Mouse (Mus musculus): ENCODE results near the gene Foxd3. TPM values are rescaled to one million over a fixed set of nuclear protein-coding genes. Genes with fewer than 3 reads are reported as not detected.
"Not testable (repeated sequence)": the region's sequence is repeated elsewhere in the genome, so short reads cannot be mapped to it uniquely, and the experiment has no call there.

Gene Foxd3
- total RNA-seq (2014; fragmentation: Nextera tagmentation) (not detected in 2 replicates), total RNA-seq (2017) (not detected in 2 replicates)

GRCm38 (mm10) chr4:99655937-99656604 lies at the start of gene Foxd3:
TSS of gene Foxd3 (plus strand) at chr4:99656299.
- no peak for ATAC-seq (replicated peaks; ENCODE audit: poor library complexity, severe bottlenecking)

DNA sequence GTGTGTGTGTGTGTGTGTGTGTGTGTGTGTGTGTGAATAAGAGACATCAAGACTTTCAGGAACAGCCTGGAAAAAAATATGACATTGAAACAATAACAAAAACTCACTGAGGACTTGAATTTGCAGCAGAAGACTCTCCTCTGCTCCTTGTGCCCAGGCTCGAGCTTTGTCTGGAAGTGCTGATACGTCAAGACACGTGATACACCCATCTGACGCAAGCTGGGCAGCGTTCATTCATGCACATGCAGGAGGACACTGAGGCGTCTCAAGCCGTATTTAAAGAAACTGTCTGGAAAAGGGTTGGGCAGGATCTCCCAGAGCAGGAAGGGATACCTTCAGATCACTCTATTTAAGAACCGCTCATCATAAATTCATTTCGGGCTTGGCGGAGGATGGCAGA lies 43.9 kb upstream of the Foxd3 start:
- ATAC-seq (replicated peaks; ENCODE audit: poor library complexity, severe bottlenecking): no peak

DNA sequence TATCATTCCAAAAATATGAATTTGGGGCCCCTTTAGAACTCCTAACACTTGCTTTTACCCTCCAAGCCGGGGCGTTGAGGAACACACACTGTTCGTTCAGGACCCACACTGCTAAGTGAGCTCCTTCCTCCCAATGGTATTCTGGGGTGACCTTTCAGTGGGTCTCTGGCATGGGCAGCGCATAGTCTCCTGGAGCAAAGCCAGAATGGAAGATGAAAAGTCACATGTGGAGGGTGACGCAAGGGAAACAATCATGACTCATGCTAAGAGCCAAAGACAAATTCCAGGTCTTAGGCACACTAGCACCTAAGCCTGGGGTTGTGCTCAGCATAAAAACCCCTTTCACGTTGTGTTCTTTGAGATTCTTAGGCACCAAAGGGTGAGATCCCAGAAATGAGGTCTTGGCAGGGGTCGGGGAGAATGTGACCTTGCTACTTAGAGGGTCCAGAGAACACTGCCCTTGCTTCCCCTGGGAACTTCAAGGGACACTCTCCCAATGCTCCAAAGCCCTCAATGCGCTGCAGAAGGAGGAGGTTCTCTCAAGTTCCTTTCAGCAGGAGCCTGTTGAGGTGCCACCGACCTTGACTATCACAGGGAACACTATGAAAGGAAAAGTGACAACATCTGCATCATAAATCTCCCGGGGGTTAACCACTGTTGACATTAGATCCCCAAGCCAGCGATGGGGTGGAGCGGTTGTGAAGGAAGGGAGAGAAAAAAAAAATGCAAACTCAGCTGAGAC lies 43.3 kb upstream of the Foxd3 start:
- ATAC-seq (replicated peaks; ENCODE audit: poor library complexity, severe bottlenecking): no peak

DNA sequence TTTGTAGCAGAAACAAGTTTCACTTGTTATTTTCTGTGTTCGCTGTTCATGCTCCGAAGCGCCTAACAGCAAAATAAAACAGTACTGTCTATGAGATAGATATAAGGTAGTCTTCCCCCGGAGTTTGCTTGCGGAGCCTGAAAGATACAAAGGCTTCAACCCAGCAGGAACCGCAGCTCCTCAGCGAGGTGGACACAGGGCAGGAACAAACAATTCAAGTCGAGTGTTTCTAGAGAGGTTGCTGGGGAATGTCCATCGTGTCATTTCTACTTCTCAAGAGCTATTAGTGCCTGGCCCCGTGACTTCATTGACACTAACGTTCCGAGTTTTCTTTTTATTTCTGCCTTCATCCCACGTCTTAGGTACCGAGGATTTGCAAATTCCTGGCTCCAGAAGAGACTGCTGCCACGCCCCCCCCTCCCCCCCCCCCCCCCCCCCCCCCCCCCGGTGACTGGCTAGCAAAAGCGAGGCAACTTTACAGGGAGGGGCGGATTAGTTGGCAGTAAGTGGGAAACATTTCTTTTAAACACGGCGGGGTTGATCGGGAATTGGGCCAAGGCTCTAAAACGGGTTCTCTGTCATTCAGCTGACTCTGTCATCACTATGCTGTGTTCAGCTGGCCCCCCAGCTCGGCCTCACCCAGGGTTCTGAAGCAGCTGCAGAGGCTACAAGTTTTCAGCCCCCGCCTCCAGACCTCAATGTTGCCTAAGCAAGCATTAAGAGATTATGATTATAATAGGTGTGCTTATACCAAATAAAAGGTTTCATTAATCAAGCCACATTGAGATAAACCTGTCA lies 29.9 kb upstream of the Foxd3 start:
- no peak for ATAC-seq (replicated peaks; ENCODE audit: poor library complexity, severe bottlenecking)

GRCm38 (mm10) chr4:99627057-99627456 lies 29.0 kb upstream of the Foxd3 start:
- no peak for ATAC-seq (replicated peaks; ENCODE audit: poor library complexity, severe bottlenecking)

- ATAC-seq (replicated peaks; ENCODE audit: poor library complexity, severe bottlenecking): no peak
These were observed 20.1 kb upstream of the Foxd3 start for GRCm38 (mm10) chr4:99636038-99636437.

DNA sequence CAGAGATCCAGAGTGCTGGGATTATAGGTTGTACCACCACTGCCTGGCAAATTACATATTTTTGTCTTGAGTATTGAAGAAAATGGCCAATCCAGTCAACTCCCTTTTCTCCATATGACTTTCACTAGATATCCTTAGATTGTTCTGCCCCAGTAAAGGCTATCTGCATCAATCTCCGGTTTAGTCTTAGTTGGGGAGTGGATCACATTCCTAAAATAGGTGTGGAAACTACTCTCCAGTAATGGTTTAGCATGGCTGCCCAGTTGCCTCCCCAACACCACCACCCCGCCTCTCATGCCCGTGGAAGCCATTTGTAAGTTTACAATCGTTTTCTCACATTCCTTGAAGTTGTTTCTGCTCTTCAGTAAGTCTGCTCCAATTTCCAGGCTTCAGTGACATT lies 19.4 kb upstream of the Foxd3 start:
- no peak for ATAC-seq (replicated peaks; ENCODE audit: poor library complexity, severe bottlenecking)

DNA sequence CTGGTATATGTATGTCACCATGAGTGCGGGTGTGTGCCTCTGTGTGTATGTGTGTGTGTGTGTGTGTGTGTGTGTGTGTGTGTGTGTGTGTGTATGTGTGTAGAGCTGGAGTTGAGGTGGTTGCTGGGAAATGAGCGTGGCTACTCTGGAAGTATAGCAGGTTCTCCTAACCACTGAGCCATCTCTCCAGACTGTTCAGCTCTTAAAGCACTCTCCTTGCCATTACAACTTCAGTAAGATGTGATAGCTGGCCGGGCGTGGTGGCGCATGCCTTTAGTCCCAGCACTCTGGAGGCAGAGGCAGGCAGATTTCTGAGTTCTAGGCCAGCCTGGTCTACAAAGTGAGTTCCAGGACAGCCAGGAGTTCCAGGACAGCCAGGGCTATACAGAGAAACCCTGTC lies 15.5 kb upstream of the Foxd3 start:
- ATAC-seq (replicated peaks; ENCODE audit: poor library complexity, severe bottlenecking): not testable (repeated sequence)

- ATAC-seq (replicated peaks; ENCODE audit: poor library complexity, severe bottlenecking): no peak
These were observed 14.2 kb upstream of the Foxd3 start for GRCm38 (mm10) chr4:99641920-99642319.

GRCm38 (mm10) chr4:99645560-99645959 lies 10.5 kb upstream of the Foxd3 start:
- no peak for ATAC-seq (replicated peaks; ENCODE audit: poor library complexity, severe bottlenecking)

- peak; percentile 36 for ATAC-seq (replicated peaks; ENCODE audit: poor library complexity, severe bottlenecking)
These were observed 5.8 kb upstream of the Foxd3 start for GRCm38 (mm10) chr4:99650088-99650944.

- 0 out of 2 replicates have a peak, but pooled peaks have one; percentile 11 for ATAC-seq (replicated peaks; ENCODE audit: poor library complexity, severe bottlenecking)
These were observed 5.0 kb upstream of the Foxd3 start for GRCm38 (mm10) chr4:99650945-99651690.

DNA sequence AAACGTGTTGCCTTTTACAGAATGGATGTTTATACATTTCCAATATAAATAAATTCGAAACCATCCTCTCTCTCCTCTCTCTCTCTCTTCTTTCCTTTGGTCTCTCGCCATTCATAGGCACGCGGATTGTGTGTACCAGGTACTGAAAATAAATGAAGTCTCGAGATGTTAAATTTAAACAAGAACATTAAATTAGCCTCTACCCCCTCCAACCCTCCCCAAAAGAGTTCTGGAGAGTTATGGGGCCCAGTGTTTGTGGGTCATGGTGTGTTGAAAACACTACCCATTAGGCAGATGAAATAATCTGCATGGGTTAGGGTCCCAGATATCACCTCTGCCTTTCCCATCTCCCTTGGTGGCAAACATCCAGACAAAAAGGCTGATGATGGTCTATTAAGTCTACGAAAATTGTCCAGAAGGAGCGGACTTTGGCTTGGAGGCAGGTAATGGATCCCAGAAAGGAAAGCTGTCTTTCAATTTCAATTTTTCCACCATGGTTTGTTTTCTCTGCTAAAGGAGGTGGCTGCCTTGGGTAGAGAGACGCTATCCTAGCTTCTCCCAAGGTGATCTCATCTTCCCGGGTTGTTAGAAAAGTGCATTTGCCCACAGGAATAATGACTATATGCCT lies 4.2 kb upstream of the Foxd3 start:
- ATAC-seq (replicated peaks; ENCODE audit: poor library complexity, severe bottlenecking): no peak

DNA sequence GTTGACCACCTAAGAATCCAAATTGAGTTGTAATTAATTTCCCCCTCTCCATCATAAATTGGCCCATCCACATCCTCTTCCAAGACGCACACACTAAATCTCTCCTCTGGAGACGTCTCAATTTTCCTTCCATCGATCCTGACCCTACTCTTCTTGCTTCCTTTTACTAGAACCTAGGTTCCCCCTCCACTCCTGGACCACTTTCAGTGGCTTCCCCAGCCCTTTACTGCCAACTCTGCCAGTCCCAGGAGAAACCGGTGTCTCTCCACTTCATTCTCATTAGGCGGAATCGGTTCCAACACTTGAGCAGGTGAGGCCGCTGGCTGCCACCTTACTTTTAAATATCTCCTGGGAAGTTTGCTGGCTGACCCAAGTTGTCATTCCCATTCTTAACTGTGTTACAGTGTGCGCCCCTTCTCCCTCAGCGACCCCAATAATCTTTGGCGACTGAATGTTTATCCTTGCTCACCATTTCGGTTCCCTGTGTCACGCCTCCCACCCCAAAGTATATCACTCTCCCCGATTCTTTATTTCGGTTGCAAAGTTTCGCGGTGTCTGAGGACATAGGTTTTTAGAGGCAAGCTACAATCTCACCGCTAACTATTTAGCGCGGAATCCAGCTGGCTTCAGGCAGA lies 3.4 kb upstream of the Foxd3 start:
- no peak for ATAC-seq (replicated peaks; ENCODE audit: poor library complexity, severe bottlenecking)

DNA sequence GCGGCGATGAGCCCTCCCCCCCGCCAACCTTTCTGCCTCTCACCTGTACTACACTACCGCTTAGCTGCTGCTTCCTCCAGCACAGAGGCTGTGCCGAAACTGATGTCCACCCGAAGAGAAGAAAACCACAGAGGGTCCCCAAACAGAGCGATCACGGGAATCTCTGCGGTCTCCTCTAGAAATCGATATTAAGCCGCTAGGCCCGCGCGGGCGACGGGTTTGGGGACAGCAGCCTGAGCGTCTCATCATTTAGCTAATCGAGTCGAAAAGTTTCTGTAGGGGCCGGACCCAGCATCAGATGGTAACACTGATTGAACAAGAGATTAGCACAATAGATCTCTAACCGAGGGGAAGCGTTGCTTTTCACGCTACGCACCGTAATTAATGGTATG lies 2.9 kb upstream of the Foxd3 start:
- ATAC-seq (replicated peaks; ENCODE audit: poor library complexity, severe bottlenecking): no peak

DNA sequence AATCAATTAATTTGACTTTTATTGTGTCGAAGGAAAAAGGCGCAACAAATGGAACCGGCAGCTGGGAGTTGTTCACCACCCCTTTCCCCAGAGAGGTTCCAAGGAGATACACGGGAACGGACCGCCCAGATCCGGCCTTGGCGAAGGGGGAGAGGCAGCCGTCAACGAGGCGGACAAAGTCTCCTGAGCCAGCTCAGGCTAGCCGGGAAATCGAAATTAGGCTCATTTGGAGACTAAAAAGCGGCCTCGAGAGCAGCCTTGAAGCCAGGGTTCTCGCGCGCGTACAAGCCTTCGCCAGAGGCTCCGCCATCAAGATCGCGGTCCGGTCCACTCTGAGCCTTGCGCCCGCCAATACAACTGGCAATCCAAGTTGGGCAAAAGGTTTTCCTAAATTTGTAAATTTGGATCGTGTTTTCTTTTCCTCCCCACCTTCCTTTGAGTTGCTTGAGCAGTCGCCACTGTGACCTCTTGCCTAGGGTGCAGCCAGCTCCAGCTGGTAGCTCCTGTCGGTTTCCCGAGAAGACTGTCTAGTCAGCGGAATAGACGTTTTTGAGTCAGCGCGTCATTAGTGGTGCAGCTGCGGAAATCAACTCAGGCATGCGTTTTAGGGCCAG lies 2.4 kb upstream of the Foxd3 start:
- no peak for ATAC-seq (replicated peaks; ENCODE audit: poor library complexity, severe bottlenecking)

- ATAC-seq (replicated peaks; ENCODE audit: poor library complexity, severe bottlenecking): no peak
These were observed 1.3 kb upstream of the Foxd3 start for GRCm38 (mm10) chr4:99654621-99655296.

Measured in granulocyte monocyte progenitor cell, adult 5-6 weeks (primary cell).